Mouse (Mus musculus) midbrain, embryonic 14.5 days (tissue): ENCODE measurements around the gene Nckipsd. TPM values are rescaled to one million over a fixed set of nuclear protein-coding genes. Genes with fewer than 3 reads are reported as not detected.

Source experiments
- microRNA-seq: library from miRNA; unstranded; fragments of <30 nt; microRNA quantifications from one replicate; pipeline ENCODE4, GENCODE M21; 2016
- polyA plus RNA-seq: library from polyadenylated mRNA; unstranded; fragments of >200 nt; fragmentation: Nextera tagmentation; extraction: Ambion mirVana; gene quantifications from 2 replicates; pipeline ENCODE4 v1.2.1, GENCODE M21; 2014

Gene Nckipsd
- polyA plus RNA-seq, 1 experiment from 2014 or later = 27.4 TPM

Small RNA genes lying within 50 kb of the gene (microRNA-seq; reads per million reads assigned to microRNA genes)
- gene Gm23156 = not detected

Other genes starting within 250 kb of the Nckipsd start
- 99.3 and 107 TPM in 2 replicates for gene Impdh2, start 248.1 kb upstream of the Nckipsd start, polyA plus RNA-seq
- 76.7 and 86.2 TPM in 2 replicates for gene Ndufaf3, start 240.9 kb upstream of the Nckipsd start, polyA plus RNA-seq
- gene Dalrd3, start 238.5 kb upstream of the Nckipsd start, polyA plus RNA-seq = 263 and 271 TPM in 2 replicates
- gene Wdr6, start 229.6 kb upstream of the Nckipsd start, polyA plus RNA-seq = 273 and 274 TPM in 2 replicates
- 27.0 and 30.5 TPM in 2 replicates for gene P4htm, start 210.7 kb upstream of the Nckipsd start, polyA plus RNA-seq
- gene Arih2, start 159.0 kb upstream of the Nckipsd start, polyA plus RNA-seq = 37.6 and 45.3 TPM in 2 replicates
- gene Slc25a20, start 146.3 kb upstream of the Nckipsd start, polyA plus RNA-seq = 26.8 and 33.8 TPM in 2 replicates
- 53.8 and 68.1 TPM in 2 replicates for gene Prkar2a, start 119.1 kb upstream of the Nckipsd start, polyA plus RNA-seq
- 256 and 286 TPM in 2 replicates for gene Ip6k2, start 24.6 kb upstream of the Nckipsd start, polyA plus RNA-seq
- 19.5 and 20.7 TPM in 2 replicates for gene Celsr3, start 18.0 kb downstream of the Nckipsd start, polyA plus RNA-seq
- gene Slc26a6, start 44.9 kb downstream of the Nckipsd start, polyA plus RNA-seq = 16.6 and 18.2 TPM in 2 replicates
- 0.47 TPM in 1 of 2 replicates, not detected in the other for gene Tmem89, start 106.3 kb downstream of the Nckipsd start, polyA plus RNA-seq
- 432 and 472 TPM in 2 replicates for gene Uqcrc1, start 128.3 kb downstream of the Nckipsd start, polyA plus RNA-seq
- 0.84 and 1.5 TPM in 2 replicates for gene Col7a1, start 145.2 kb downstream of the Nckipsd start, polyA plus RNA-seq
- gene Ucn2, start 177.6 kb downstream of the Nckipsd start, polyA plus RNA-seq = not detected in 2 replicates
- gene Pfkfb4, start 183.4 kb downstream of the Nckipsd start, polyA plus RNA-seq = 26.1 and 26.3 TPM in 2 replicates
- 49.1 and 49.9 TPM in 2 replicates for gene Shisa5, start 230.2 kb downstream of the Nckipsd start, polyA plus RNA-seq